Mouse (Mus musculus) neural tube, embryonic 12.5 days (tissue): ENCODE data around the gene Coq9. TPM values are rescaled to one million over a fixed set of nuclear protein-coding genes. Genes with fewer than 3 reads are reported as not detected.

Experiments used
- ATAC-seq: fragments of 200-750 bp; cut with Nextera tagmentation; 2 replicates; pipeline ENCODE4 v1.8.0; 2017; ENCODE audit warnings: low read depth, mild to moderate bottlenecking, moderate TSS enrichment, moderate library complexity; ENCODE audit not compliant: low FRiP score
- H3K27ac ChIP-seq: fragments of 300-500 bp; sonication (generic); 2 replicates; pipeline ENCODE4 v1.5.1; 2016
- H3K27me3 ChIP-seq: fragments of 300-500 bp; sonication (generic); replicated peaks from 2 replicates; pipeline ENCODE4 v1.6.1; 2016; ENCODE audit warnings: mild to moderate bottlenecking
- H3K36me3 ChIP-seq: fragments of 300-500 bp; sonication (generic); 2 replicates; pipeline ENCODE4 v1.6.1; 2016; ENCODE audit warnings: mild to moderate bottlenecking
- H3K4me1 ChIP-seq: fragments of 300-500 bp; sonication (generic); 2 replicates; pipeline ENCODE4 v1.6.1; 2016
- H3K4me2 ChIP-seq: fragments of 300-500 bp; sonication (generic); replicated peaks from 2 replicates; pipeline ENCODE4 v1.6.1; 2016; ENCODE audit warnings: mild to moderate bottlenecking
- H3K4me3 ChIP-seq: fragments of 300-500 bp; sonication (generic); 2 replicates; pipeline ENCODE4 v1.5.1; 2016
- H3K9ac ChIP-seq: fragments of 300-500 bp; sonication (generic); 2 replicates; pipeline ENCODE4 v1.6.1; 2016; ENCODE audit warnings: mild to moderate bottlenecking
- H3K9me3 ChIP-seq: fragments of 300-500 bp; sonication (generic); 2 replicates; pipeline ENCODE4 v1.6.1; 2016; ENCODE audit warnings: mild to moderate bottlenecking
- WGBS: fragments of 180-500 bp; shearing (Covaris S2); methylation state at CpG from one replicate; pipeline ENCODE4 v1.1.7; 2016; 5-methylcytosine and 5-hydroxymethylcytosine counted together
- polyA plus RNA-seq: library from polyadenylated mRNA; unstranded; fragments of >200 nt; fragmentation: Nextera tagmentation; extraction: Ambion mirVana; gene quantifications from 2 replicates; pipeline ENCODE4 v1.2.1, GENCODE M21; 2016

Gene Coq9
- polyA plus RNA-seq, 1 experiment from 2014 or later = 52.3 TPM

DNA sequence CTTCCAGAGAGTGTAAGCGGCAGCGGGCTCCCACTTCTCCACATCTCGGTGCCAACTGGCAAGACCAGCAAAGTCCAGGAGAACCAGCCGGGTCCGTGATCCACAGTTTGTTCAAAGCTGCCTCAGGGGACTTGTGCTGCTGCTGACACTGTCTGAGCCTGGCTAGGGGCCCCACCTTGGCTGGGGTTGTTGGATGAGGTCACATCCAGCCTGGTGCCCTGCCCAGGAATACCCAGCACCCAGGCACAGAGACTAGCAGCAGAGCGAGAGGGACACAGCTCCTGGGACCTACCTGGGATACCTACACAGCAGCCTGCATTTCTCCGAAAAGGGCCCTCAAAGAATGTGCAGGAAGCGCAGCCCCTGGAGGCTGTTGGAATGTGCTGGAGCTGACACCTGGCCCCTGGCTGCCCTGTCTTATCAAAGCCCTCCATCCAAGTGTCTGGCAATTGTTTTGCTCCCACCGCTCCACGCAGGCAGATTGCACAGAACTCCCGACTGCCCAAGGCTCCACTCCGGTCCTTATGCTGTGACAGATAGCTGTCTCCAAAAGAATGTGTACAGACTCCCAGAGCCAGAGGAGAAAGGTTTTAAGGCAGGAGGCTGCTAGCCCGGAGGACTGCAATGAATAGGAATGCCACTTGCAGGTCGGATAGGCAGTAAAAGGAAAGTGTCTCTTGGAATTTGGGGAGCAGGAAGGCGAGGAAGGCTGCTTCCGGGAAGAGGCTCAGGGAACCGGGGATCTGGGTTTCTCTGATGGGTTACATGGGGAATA lies 37.2 kb downstream of the Coq9 start:
- WGBS = 17% methylated on average over 17 of the region's 17 CpGs
- H3K9ac ChIP-seq = peak overlapping the region; percentile 68; the same call in 1 of the 2 replicates
- ATAC-seq = no peak
- H3K4me2 ChIP-seq = peak overlapping the region; percentile 98
- peaks cover 30% of the 10 kb centered on the region for H3K4me1 ChIP-seq
- no peaks in the 10 kb centered on the region for H3K9me3 ChIP-seq
- H3K4me3 ChIP-seq = peak overlapping the region; percentile 58
- H3K36me3 ChIP-seq = no peaks in the 10 kb centered on the region
- peaks cover 19% of the 10 kb centered on the region for H3K27me3 ChIP-seq
- H3K27ac ChIP-seq = no peak overlapping the region

DNA sequence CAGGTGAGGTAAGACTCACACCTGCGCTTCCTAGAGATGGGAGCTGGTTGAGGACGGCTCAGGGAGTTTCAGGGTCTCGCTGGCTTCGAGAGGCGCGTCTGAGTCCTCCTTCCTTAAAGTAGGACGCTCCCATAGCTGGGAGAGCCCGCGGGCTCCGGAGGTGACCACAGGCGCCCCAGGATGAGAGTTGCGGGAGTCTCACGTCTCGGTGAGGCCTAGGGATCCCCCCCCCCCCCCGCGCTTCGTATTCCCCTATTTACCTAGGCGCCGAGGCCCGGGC lies 37.7 kb downstream of the Coq9 start:
- peak overlapping the region; percentile 98 for H3K4me2 ChIP-seq
- H3K4me1 ChIP-seq = peaks cover 25% of the 10 kb centered on the region
- WGBS = under 1% methylated on average over 19 of the region's 20 CpGs
- no peaks in the 10 kb centered on the region for H3K9me3 ChIP-seq
- no peaks in the 10 kb centered on the region for H3K36me3 ChIP-seq
- H3K27me3 ChIP-seq = peaks cover 17% of the 10 kb centered on the region
- H3K9ac ChIP-seq = peak overlapping the region; percentile 68
- ATAC-seq = no peak; the same call in 1 of the 2 replicates
- no peak overlapping the region for H3K27ac ChIP-seq
- H3K4me3 ChIP-seq = peak overlapping the region; percentile 58

DNA sequence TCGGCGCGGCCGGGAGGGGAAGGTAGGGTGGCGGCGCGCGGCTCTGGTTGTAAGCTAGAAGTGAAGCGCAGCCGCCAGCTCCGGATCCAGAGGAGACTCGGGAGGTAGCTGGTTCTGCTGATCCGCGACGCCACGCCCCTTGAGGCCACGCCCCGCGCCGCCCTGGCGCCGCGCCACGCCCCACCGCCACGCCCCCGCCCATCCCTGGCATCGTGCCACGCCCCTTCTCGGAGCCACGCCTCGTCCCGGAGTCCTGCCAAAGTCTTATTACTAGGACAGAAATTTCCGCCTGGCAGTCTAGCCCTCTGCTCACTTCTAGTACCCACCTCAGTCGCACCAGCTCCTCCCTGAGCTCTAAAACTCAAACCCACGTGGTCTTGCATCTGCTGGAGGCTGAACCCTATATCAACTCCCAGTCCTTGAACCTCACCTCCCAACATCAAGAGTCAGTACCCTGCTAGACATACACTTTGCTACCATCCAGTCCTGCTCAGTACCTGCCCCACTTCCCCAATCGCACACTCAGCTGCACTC lies 38.1 kb downstream of the Coq9 start, which contains the start of gene Dok4:
Gene Dok4 (minus strand): TSS at position 134 of the 534 bp plus-strand sequence.
- H3K27ac ChIP-seq = no peak within 1 kb of the TSS

DNA sequence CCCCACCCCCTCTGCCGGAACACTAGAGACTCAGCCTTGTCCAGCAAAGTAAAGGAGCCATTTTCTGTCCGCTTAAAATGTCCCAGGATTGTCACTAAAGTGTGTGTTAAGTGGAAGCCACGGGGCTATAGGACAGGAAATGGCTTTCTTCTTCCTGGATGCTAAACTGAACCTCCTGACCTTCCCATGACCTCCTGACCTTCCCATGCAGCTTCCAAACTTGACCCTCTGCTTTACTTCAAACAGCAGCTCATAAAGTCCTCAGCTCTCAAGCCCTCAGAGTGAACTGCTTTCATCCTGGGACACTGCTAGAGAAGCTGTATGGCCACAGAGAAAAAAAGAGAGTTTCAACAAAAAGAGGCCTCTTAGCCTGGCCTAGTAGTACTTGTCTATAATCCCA lies 38.7 kb downstream of the Coq9 start:
- Histone ChIP-seq H3K9me3 (no peaks in the 10 kb centered on the region), H3K27ac (no peak overlapping the region), H3K36me3 (no peaks in the 10 kb centered on the region), H3K9ac (no peak overlapping the region), H3K4me2 (peak overlapping the region; percentile 98), H3K27me3 (peaks cover 17% of the 10 kb centered on the region), H3K4me1 (peaks cover 15% of the 10 kb centered on the region), H3K4me3 (no peak overlapping the region; the same call in 1 of the 2 replicates)
- 40% methylated on average over 3 of the region's 3 CpGs for WGBS
- ATAC-seq = no peak

More for the DNA sequence above, 38.1 kb downstream of the Coq9 start, which contains the start of gene Dok4:
- H3K36me3 ChIP-seq = no peaks in the 10 kb centered on the region
- WGBS = under 1% methylated on average over 37 of the region's 37 CpGs
- H3K9ac ChIP-seq = peak within 1 kb of the TSS; percentile 68
- peak; percentile 66 for ATAC-seq
- H3K27me3 ChIP-seq = peaks cover 17% of the 10 kb centered on the region
- peak within 1 kb of the TSS; percentile 98 for H3K4me2 ChIP-seq
- H3K4me3 ChIP-seq = peak within 1 kb of the TSS; percentile 58
- no peaks in the 10 kb centered on the region for H3K9me3 ChIP-seq
- peaks cover 21% of the 10 kb centered on the region for H3K4me1 ChIP-seq

DNA sequence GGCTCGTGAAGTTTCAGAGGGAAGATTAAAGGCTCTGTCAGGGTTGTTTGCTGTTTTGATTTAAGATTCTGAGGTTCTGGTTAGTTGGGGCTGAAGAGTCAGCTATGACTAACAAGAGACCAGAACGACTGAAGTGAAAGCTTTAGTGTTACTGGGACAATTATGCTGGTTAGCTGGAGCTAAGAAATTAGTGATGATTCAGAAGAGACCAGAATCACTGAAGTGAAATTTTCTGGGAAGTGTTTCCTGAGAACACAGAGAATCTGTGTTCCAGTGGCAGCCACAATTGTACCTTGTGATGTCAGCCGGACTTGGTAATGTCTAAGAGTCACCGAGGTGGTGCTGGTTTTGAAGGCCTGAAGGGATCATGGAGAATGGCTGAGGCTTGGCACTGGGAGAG lies 42.6 kb downstream of the Coq9 start:
- ATAC-seq = no peak
- H3K9ac ChIP-seq = no peak overlapping the region
- 88% methylated on average over 4 of the region's 4 CpGs for WGBS

DNA sequence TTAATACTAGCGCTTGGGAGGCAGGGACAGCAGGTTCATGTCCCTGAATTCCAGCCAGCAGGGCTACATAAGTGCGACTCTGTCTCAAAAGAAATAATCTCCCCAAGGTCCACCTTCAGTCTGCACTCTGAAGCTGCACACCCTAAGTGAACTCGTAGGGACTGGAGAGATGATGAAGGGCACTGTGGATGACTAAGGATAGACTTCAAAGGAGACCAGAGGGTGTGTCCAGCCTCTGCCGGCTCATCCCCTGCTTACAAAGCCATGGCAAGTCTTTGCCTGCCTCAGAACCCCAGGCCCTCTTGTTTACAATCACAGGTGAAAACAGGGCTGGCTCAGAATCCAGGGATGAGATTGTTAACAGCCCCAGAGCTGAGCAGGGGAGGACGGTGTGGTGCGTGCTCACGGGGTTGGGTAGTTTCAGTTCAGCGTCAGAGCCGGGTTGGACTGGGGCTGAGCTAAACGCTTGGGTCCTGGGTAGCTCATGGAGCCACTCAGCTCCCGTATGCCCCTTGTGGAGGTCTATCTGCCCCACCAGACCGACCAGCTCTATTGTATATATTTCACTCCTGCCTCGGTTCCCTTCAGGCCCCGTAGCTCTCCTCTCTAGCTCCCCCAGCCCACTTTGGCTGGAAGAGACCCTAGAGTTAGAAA lies 50.4 kb downstream of the Coq9 start:
- no peaks in the 10 kb centered on the region for H3K9me3 ChIP-seq
- no peaks in the 10 kb centered on the region for H3K27me3 ChIP-seq
- H3K4me1 ChIP-seq = no peaks in the 10 kb centered on the region
- H3K36me3 ChIP-seq = no peaks in the 10 kb centered on the region
- no peak overlapping the region for H3K9ac ChIP-seq
- no peak for ATAC-seq
- no peak overlapping the region for H3K4me2 ChIP-seq
- WGBS = 42% methylated on average over 14 of the region's 14 CpGs
- no peak overlapping the region for H3K27ac ChIP-seq
- H3K4me3 ChIP-seq = no peak overlapping the region

More for the DNA sequence above, 42.6 kb downstream of the Coq9 start:
- H3K36me3 ChIP-seq = no peaks in the 10 kb centered on the region
- H3K4me1 ChIP-seq = no peaks in the 10 kb centered on the region; the same call in 1 of the 2 replicates
- no peaks in the 10 kb centered on the region for H3K9me3 ChIP-seq
- H3K4me3 ChIP-seq = no peak overlapping the region
- no peak overlapping the region for H3K4me2 ChIP-seq
- H3K27ac ChIP-seq = no peak overlapping the region
- no peaks in the 10 kb centered on the region for H3K27me3 ChIP-seq

DNA sequence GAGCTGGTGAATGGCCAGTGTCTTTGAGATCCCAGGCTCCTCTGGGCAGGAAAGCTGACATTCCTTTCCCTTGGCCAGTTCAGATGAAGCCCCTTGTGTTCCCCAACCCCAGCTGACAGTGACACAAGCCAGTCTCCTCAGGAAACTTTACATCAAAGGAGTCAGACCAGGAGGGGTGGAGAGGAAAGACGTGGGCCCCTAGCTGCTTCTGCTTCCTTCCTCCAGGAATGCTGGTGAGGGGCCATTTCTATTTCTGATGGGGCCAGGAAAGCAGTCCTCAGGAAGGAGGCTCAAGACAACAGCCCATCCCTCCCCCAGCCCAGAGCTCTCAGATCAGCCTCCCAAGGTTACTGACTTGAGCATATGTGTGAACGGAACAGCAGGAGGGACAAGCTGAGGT lies 54.8 kb downstream of the Coq9 start:
- no peak overlapping the region for H3K4me3 ChIP-seq
- WGBS = 42% methylated on average over 2 of the region's 2 CpGs

DNA sequence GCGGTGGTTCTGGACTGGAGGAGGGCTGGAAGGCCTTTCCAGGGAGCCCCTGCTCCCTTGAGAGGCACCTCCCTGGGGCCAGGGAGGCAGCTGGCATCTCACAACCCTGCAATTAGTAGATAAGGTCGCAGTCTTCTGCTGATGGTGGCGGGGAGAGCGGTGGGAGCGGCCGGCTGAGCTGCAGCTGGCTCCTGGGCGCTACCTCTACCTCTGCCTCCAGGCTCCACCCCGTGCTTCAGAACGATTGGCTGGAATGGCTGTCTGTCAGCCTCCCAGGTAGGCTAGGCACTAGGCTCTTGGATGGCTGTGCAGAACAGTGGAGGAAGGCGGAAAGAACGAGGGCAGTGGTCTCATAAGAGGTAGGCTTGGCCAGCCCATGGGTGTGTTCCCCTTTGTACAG lies 61.1 kb downstream of the Coq9 start:
- Histone ChIP-seq H3K9me3 (no peaks in the 10 kb centered on the region), H3K27me3 (no peaks in the 10 kb centered on the region), H3K9ac (no peak overlapping the region), H3K4me3 (no peak overlapping the region), H3K4me1 (peaks cover 42% of the 10 kb centered on the region), H3K4me2 (peak overlapping the region; percentile 31), H3K27ac (no peak overlapping the region), H3K36me3 (no peaks in the 10 kb centered on the region)
- no peak for ATAC-seq
- WGBS = 13% methylated on average over 11 of the region's 11 CpGs

More for the DNA sequence above, 54.8 kb downstream of the Coq9 start:
- Histone ChIP-seq H3K27ac (no peak overlapping the region), H3K4me2 (no peak overlapping the region), H3K4me1 (peaks cover 5% of the 10 kb centered on the region; the same call in 1 of the 2 replicates), H3K9ac (no peak overlapping the region), H3K27me3 (no peaks in the 10 kb centered on the region), H3K9me3 (no peaks in the 10 kb centered on the region), H3K36me3 (no peaks in the 10 kb centered on the region)
- ATAC-seq = no peak

DNA sequence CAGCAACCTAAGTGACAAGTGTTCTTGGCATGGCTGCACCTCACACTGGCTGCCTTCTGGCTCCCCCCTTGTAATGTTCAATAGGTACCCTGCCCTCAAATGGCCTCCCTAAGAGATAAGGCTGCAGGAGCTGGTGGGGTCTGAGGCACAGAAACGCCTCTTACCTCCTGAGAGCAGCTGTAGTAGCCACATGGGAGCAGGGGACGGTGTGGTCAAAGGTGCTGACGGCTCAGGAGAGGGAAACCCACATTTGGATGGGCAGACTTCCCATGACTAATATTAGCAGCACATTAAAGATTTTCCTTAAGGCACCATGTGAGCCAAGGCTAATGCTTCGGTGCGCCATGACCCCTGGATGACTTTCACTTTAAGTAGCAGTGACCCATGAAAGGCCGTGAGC lies 62.5 kb downstream of the Coq9 start:
- Histone ChIP-seq H3K9me3 (no peaks in the 10 kb centered on the region), H3K4me2 (peak overlapping the region; percentile 9; the same call in 1 of the 2 replicates), H3K36me3 (no peaks in the 10 kb centered on the region), H3K4me3 (no peak overlapping the region), H3K27me3 (no peaks in the 10 kb centered on the region), H3K4me1 (peaks cover 36% of the 10 kb centered on the region), H3K27ac (no peak overlapping the region), H3K9ac (no peak overlapping the region)
- whole genome bisulfite sequencing = 16% methylated on average over 6 of the region's 6 CpGs
- no peak for ATAC-seq

DNA sequence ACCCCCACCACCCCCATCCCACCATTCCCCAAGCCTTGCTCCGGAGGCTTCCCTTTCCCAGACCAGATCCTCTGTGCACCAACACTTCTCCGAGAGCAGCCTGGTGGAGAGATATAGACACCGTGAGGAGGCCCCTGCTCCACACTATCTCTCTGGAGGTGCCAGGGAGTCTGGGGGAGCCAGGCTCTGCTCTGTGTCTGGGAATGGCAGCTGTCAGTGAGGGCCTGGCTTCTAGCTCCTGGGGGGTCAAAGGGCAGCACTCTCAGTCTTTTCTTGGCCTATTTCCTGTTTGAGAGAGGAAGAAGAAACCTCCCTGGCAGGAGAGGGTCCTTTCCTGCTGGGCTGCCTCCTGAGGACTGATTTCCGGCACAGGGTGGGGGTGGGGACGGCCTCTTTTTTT lies 62.9 kb downstream of the Coq9 start:
- WGBS = 25% methylated on average over 5 of the region's 5 CpGs
- no peak for ATAC-seq
- peak overlapping the region; percentile 9; the same call in 1 of the 2 replicates for H3K4me2 ChIP-seq
- no peak overlapping the region for H3K9ac ChIP-seq
- H3K36me3 ChIP-seq = no peaks in the 10 kb centered on the region
- peaks cover 36% of the 10 kb centered on the region for H3K4me1 ChIP-seq
- no peak overlapping the region for H3K4me3 ChIP-seq
- H3K9me3 ChIP-seq = no peaks in the 10 kb centered on the region
- no peak overlapping the region for H3K27ac ChIP-seq
- H3K27me3 ChIP-seq = no peaks in the 10 kb centered on the region

DNA sequence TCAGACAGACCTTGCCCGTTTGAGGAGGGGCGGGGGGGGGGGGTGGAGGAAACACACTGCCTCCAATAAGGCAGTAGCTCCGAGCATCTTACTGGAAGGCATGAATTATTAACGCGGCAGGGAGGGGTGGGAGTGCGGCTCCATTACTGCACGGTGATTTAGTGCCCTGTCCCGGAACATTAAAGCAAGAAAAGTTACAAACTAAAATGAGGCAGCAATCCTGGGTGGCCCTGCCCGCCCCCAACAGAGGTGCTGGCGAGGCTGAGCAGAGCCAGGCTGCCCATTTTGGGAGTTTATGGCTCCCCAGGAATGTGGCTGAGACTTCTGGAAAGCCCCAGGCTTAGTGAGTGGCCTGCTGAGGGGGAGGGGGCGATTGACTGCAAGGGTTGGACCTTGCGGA lies 65.6 kb downstream of the Coq9 start:
- ATAC-seq = peak; percentile 52; the same call in 1 of the 2 replicates
- H3K36me3 ChIP-seq = no peaks in the 10 kb centered on the region
- H3K4me1 ChIP-seq = peaks cover 36% of the 10 kb centered on the region
- 31% methylated on average over 12 of the region's 12 CpGs for WGBS
- no peak overlapping the region for H3K9ac ChIP-seq
- H3K9me3 ChIP-seq = no peaks in the 10 kb centered on the region
- H3K27me3 ChIP-seq = no peaks in the 10 kb centered on the region
- H3K4me3 ChIP-seq = no peak overlapping the region
- H3K4me2 ChIP-seq = no peak overlapping the region; the same call in 1 of the 2 replicates
- no peak overlapping the region for H3K27ac ChIP-seq
